Mouse (Mus musculus): ENCODE measurements around the gene Camk1. TPM values are rescaled to one million over a fixed set of nuclear protein-coding genes. Genes with fewer than 3 reads are reported as not detected.

Gene Camk1
- total and polyA plus RNA-seq, 3 experiments: 7.9 to 13.3 TPM; not detected in 1

- Histone ChIP-seq H3K9ac (ENCODE audit: control insufficient read depth, low read depth, low read length, poor library complexity, severe bottlenecking) (no peak overlapping the region), H3K27me3 (ENCODE audit: control insufficient read depth in 1 of 2, insufficient read depth in 2 of 2, low read length in 2 of 2) (no peaks in the 10 kb centered on the region), H3K4me3 (ENCODE audit: control insufficient read depth in 1 of 2, insufficient read depth in 1 of 2, low read depth in 2 of 2, low read length in 2 of 2) (no peak overlapping the region; a peak in 1 of 4 replicates), H3K27ac (ENCODE audit: control insufficient read depth, low read depth, low read length) (peak overlapping the region; percentile 47), H3K79me2 (ENCODE audit: control insufficient read depth, insufficient read depth, low read length, poor library complexity) (no peaks in the 10 kb centered on the region), H3K9me3 (replicated peaks; ENCODE audit: insufficient read depth, low read length) (no peaks in the 10 kb centered on the region), H3K36me3 (ENCODE audit: control insufficient read depth in 1 of 2, insufficient read depth in 2 of 2, low read length in 2 of 2) (peaks cover 0 to 24% of the 10 kb centered on the region in 2 experiments; a peak in 2 of 4 replicates), H3K4me1 (ENCODE audit: control insufficient read depth in 1 of 2, insufficient read depth in 2 of 2, low read length in 2 of 2) (peaks cover 9 to 23% of the 10 kb centered on the region in 2 experiments)
- TF ChIP-seq HCFC1 (IDR thresholded peaks at IDR 0.05; ENCODE audit: low read depth, low read length) (peak; percentile 52), MYC (IDR thresholded peaks at IDR 0.05; ENCODE audit: low read depth, low read length) (no peak), TBP (IDR thresholded peaks at IDR 0.05; ENCODE audit: low read depth, low read length) (peak; percentile 84), POLR2A (IDR thresholded peaks at IDR 0.05; ENCODE audit: control insufficient read depth in 1 of 2, insufficient read depth in 1 of 2, low read depth in 1 of 2, low read length in 2 of 2, poor library complexity in 1 of 2) (peak in 1 of 2 experiments; percentile 73; a peak in 2 of 4 replicates), NELFE (IDR thresholded peaks at IDR 0.05; ENCODE audit: low read depth, low read length) (peak; percentile 44; the same call in 1 of the 2 replicates), POLR2AphosphoS5 (IDR thresholded peaks at IDR 0.05; ENCODE audit: borderline replicate concordance, low read depth, low read length) (no peak), MAX (IDR thresholded peaks at IDR 0.05; ENCODE audit: low read length) (no peak)
- DNase-seq (ENCODE audit: low read depth, low spot score): peak; percentile 88
These were observed 13.2 kb downstream of the Camk1 start for GRCm38 (mm10) chr6:113330547-113330946.

- Histone ChIP-seq H3K4me1 (ENCODE audit: control insufficient read depth in 1 of 2, insufficient read depth in 2 of 2, low read length in 2 of 2) (peaks cover 9 to 23% of the 10 kb centered on the region in 2 experiments), H3K27me3 (ENCODE audit: control insufficient read depth in 1 of 2, insufficient read depth in 2 of 2, low read length in 2 of 2) (no peaks in the 10 kb centered on the region), H3K36me3 (ENCODE audit: control insufficient read depth in 1 of 2, insufficient read depth in 2 of 2, low read length in 2 of 2) (peaks cover 2 to 24% of the 10 kb centered on the region in 2 experiments; a peak in 3 of 4 replicates), H3K27ac (ENCODE audit: control insufficient read depth, low read depth, low read length) (peak overlapping the region; percentile 21; the same call in 1 of the 2 replicates), H3K9ac (ENCODE audit: control insufficient read depth, low read depth, low read length, poor library complexity, severe bottlenecking) (no peak overlapping the region), H3K9me3 (replicated peaks; ENCODE audit: insufficient read depth, low read length) (no peaks in the 10 kb centered on the region), H3K79me2 (ENCODE audit: control insufficient read depth, insufficient read depth, low read length, poor library complexity) (no peaks in the 10 kb centered on the region), H3K4me3 (ENCODE audit: control insufficient read depth in 1 of 2, insufficient read depth in 1 of 2, low read depth in 2 of 2, low read length in 2 of 2) (no peak overlapping the region)
- TF ChIP-seq ETS1 (IDR thresholded peaks at IDR 0.05; ENCODE audit: low read depth, low read length) (0 out of 2 replicates have a peak, but pooled peaks have one; percentile 7), TCF12 (IDR thresholded peaks at IDR 0.05; ENCODE audit: low read depth, low read length) (0 out of 2 replicates have a peak, but pooled peaks have one; percentile 32), EP300 (IDR thresholded peaks at IDR 0.05; ENCODE audit: low read depth in 1 of 2, low read length in 2 of 2) (peak; percentile 17 to 55; a peak in 2 of 4 replicates), SIN3A (IDR thresholded peaks at IDR 0.05; ENCODE audit: low read length) (no peak), GATA1 (IDR thresholded peaks at IDR 0.05; ENCODE audit: low read depth, low read length) (0 out of 2 replicates have a peak, but pooled peaks have one; percentile 6), RCOR1 (IDR thresholded peaks at IDR 0.05; ENCODE audit: low read depth, low read length) (0 out of 2 replicates have a peak, but pooled peaks have one; percentile 34)
- DNase-seq (ENCODE audit: low read depth, low spot score): peak; percentile 64
These were observed 14.4 kb downstream of the Camk1 start for GRCm38 (mm10) chr6:113329396-113329795.
